Mouse (Mus musculus): ENCODE data around the gene Tbc1d21. TPM values are rescaled to one million over a fixed set of nuclear protein-coding genes. Genes with fewer than 3 reads are reported as not detected.

The Tbc1d21 gene
- total RNA-seq (2021) = not detected

- no peak for DNase-seq
These were observed at the start of gene Tbc1d21 for GRCm38 (mm10) chr9:58370355-58370754. TSS of gene Tbc1d21 (minus strand) at chr9:58370455.

- DNase-seq = no peak
These were observed 41.3 kb upstream of the Tbc1d21 start for GRCm38 (mm10) chr9:58411556-58411955.

- DNase-seq = peak in 1 of 2 experiments; percentile 32
These were observed 39.9 kb upstream of the Tbc1d21 start for GRCm38 (mm10) chr9:58410057-58410735.

- DNase-seq = peak; percentile 35 to 37
These were observed 39.0 kb upstream of the Tbc1d21 start for GRCm38 (mm10) chr9:58409247-58409646.

DNA sequence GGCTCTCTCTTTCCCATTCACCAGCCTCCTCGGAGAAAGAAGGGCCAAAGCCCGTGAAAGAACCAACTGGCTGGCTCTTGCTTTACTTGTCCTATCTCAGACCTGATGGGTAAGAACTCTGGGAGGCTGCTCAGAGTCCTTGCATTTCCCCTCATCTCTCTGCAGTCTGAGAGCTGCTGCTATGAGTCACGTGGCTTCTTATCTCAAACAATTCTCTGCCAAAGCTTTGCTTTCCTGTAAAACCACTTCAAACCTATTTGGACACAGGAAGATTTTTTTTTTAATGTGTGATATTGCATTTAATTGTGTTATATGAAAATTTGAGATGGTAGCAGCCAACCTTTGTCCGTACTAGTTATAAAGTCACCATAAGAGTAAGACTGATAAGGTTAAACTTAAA is 34.2 kb upstream of the Tbc1d21 start:
- DNase-seq = no peak

DNA sequence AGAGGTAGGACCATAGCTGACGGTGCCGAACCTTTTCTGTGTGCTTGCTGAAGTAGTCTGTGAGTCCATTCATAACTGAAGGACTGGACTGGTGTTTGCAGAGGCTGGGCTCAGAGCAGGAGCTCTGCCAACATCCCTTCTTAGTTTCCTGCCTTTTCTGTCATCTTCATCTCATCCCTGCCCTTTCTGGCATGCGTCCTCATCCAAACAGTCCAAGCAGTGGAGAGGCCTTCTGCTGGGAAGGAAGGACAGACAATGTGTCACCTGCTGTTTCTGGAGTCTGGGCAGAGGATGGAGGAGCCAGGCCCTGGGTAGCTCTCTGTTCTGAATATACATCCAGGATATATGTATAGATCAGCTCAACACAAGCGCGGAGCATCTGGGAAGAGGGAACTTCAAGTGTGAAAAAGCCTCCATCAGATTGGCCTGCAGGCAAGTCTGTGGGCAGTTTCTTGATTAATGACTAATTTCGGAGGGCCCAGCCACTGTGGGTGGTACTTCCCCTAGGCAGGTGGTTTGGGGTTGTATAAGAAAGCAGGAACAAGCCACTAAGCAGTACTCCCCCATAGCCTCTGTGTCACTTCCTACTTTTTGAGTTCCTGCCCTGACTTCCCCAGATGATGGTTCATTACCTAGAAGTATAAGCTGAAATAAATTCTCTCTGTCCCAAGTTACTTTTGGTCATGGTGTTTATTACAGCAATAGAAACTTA is 31.3 kb upstream of the Tbc1d21 start:
- DNase-seq = no peak

DNA sequence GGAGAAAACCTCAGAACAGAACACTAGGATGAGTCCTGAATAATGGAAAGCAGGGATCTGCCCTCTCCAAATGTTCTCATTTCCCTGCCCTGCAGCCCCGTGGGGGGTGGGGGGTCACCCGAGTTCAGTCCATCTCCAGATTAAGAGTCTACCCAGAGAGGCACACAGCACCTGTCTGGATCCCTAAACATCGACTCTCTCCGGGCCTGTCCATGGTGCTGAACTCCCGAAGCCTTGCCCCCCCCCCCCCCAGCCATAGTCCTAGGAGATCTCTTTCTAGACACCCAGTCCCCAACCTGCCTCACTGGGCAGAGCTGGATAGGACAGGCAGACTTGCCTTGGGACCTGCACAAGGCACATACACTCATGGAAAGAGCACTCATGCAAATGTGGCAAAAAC is 29.4 kb upstream of the Tbc1d21 start:
- no peak for DNase-seq

- DNase-seq = no peak
These were observed 24.4 kb upstream of the Tbc1d21 start for GRCm38 (mm10) chr9:58394605-58395004.

- no peak for DNase-seq
These were observed 23.6 kb upstream of the Tbc1d21 start for GRCm38 (mm10) chr9:58393875-58394274.

- no peak for DNase-seq
These were observed 18.1 kb upstream of the Tbc1d21 start for GRCm38 (mm10) chr9:58388381-58388780.

DNA sequence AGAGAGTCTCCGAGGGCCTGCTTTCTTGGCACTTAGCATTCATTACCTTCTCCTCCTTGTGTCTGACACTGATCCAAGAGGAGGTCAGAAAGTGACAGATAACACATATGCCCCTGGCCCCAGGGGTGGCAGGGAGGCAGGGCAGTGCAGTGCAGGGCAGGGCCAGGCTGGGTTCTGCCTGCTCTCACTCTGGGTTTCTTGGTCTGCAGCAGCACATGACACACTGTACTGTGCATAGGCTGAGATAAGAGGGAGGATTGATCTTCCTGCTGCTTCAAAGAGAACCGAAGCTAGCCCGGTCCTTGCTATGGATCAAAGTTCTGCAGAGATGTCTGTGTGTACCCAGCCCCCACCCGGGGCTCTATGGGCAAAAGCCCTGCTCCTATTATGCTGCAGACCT is 8.6 kb upstream of the Tbc1d21 start:
- DNase-seq = no peak

DNA sequence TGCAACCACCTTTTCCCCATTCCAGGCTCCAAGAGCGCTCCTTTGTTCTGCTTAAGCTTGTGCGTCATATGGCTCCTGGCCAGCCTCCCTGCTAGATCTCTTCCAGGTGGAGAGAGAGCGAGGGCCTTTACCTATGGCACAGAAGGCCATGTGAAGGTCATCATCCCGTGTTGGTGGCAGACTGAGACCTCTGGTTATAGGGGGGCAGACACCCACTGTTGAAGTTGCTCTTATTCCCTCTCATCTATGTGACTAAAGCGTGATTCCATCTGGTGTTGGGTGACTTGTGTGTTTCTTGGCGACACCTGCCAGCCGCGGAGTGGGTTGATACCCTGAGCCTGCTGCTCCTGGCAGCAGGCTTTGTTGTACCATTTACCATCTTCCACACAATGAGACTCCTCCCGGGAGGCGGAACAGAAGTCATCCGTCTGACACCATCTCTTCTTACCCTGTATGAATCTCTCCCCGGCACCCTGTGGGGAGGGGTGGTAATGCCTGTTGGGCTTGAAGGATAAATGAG is 3.7 kb upstream of the Tbc1d21 start:
- peak; percentile 30 to 41 for DNase-seq

- DNase-seq = no peak
These were observed 1.7 kb upstream of the Tbc1d21 start for GRCm38 (mm10) chr9:58371914-58372313.

DNA sequence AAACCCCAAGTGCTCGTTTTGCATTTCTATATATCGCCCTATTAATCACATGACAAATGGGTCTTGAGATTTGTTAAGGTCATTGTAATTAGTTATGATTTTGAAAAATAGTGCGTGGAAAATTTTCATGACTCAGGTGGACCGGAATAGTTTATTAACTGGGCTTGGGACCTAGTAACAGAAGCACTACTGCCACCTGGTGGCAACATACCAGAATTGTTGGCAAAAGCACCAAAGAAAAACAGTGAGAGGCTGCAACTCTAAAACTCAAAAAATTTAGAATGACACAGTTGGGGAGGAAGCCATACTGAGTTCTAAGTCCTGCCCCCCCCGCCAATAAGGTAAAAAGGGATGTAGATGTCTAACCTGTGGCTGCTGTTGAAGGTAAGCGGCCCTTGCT is 611 bp downstream of the Tbc1d21 start:
- DNase-seq = no peak

GRCm38 (mm10) chr9:58364325-58364724 is 5.9 kb downstream of the Tbc1d21 start:
- no peak for DNase-seq

DNA sequence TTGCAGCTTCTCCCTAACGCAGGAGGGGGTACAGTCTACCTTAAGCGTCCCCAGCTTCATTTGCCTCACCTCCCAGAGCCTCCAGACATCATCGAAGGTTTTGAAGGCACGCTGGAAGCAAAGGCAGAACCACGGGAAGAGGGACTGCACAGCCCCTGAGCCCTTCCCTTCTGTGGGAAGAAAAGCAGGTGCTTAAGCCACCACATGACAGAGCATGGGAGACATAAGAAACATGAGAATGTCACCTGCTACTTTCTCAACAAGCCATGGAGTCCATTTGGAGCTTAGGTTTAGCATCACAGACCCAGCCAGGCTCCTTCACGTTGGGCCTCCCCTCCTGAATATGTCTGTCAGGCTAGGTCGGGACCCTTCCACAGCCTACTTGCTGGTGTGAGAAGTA is 8.3 kb downstream of the Tbc1d21 start:
- DNase-seq = no peak

GRCm38 (mm10) chr9:58361373-58361772 is 8.9 kb downstream of the Tbc1d21 start:
- DNase-seq = no peak

- DNase-seq = no peak
These were observed 14.8 kb downstream of the Tbc1d21 start for GRCm38 (mm10) chr9:58355262-58356050.

DNA sequence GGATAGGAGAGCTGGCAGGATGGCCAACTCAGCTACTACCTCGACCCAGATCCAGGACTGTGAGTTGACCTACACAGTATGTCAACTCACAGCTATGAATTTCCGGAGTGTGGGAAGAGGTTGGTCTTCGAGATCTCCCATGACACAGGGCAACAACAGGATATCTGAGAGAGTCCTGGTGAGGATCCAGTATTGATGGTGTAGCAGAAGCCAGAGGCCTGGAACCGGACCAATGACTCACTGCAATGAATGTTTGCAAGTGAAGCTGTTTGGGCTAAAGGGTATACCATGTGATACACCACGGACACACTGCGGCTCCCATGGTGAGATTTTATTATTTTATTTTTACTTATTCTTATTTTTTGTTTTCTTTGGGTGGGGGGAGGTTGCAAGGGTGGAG is 15.6 kb downstream of the Tbc1d21 start:
- DNase-seq = no peak

DNA sequence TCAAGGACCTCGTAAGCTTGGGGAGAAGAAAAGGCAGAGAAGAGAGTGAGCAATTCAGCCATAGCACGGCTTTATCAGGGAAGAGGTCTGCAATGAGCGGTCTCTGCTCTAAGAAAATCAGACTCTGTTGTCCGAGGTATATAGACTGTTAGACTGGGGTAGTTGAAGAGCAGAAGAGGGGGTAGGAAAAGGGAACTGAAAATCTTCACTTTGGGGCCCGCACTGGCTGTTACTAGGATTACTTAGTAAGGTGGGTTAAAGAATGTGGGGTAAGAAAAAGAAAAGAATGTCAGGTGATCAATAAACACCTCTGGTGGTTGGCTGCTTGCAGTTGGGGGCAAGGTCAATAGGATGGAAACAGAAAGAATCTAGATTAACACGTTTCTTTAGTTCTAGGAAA is 17.0 kb downstream of the Tbc1d21 start:
- no peak for DNase-seq

DNA sequence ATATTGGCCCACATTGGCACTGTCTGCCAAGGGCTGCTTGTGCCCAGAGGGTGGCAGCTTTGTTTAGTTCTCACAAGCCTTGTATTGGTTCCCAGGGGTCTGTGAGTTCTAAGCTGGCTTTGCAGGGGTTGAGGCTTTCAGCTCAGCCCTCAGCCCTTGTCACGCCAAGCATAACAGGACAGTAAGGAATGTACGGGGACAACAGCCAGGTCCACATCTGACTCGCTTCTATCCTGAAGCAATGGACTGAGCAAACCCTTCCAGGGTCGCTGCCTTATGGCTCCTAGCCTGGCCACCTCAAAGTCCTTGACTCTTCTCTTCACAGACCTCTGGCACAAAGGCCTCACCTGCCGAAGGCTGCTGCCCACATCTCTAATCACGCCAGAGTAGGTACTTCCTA is 22.5 kb downstream of the Tbc1d21 start:
- DNase-seq = no peak

DNA sequence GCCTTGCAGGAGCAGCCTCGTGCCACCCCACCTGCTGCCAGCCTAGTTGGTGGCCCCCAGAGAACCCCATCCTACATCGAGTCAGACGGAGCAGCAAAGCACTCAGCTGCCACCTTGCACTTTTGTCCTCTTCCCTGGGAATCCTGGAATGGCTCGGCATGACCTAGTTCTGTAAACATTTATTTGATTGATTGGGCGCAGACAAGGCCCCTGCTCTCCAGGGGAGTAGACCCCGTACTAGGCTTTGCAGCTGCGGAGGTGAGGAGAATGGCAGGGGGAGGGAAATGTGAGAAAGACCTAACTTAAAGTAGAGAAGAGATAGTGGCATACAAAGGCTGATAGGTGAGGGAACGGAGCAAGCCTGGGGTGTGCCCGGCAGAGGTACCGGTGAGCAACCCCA is 23.8 kb downstream of the Tbc1d21 start:
- no peak for DNase-seq

GRCm38 (mm10) chr9:58345963-58346362 is 24.3 kb downstream of the Tbc1d21 start:
- no peak for DNase-seq

All from layer of hippocampus, postnatal 36 days (tissue).